Mouse (Mus musculus) layer of hippocampus, postnatal 14 days (tissue): Measurements from ENCODE around the gene Tm9sf2. TPM values are rescaled to one million over a fixed set of nuclear protein-coding genes. Genes with fewer than 3 reads are reported as not detected.
A peak's percentile ranks its signal among the peaks of the same experiment; 100 is the strongest.
"Not testable (repeated sequence)": the region's sequence is repeated elsewhere in the genome, so short reads cannot be mapped to it uniquely, and the experiment has no call there.

Experiments used
- DNase-seq, 2 experiments: peaks; one replicate each; pipeline ENCODE4 v3.0.0; 2021 to 2022; ENCODE audit warnings: low spot score in 2 of 2, mixed read lengths in 1 of 2
- long read RNA-seq, 2 experiments: library from polyadenylated mRNA; stranded (forward); transcript quantifications; one replicate each; pipeline ENCODE4 v2.0.0; 2021
- total RNA-seq, 2 experiments: library from RNA; stranded (reverse); gene quantifications; 2 replicates each; pipeline ENCODE4 v1.2.3; 2021

Tm9sf2 gene
- total RNA-seq, result 10 to 100 TPM; 88.0 to 88.3 TPM
- long read RNA-seq, experiment 1, transcript Tm9sf2-201 (17 exons, 3,107 nt), result major isoform, 130 of 146 reads
- long read RNA-seq, experiment 1, partial matches to known transcripts, result 4 of 146 reads
- long read RNA-seq, experiment 1, other reads (novel, unspliced or antisense), result 12 of 146 reads
- long read RNA-seq, experiment 2, transcript Tm9sf2-201 (17 exons, 3,107 nt), result major isoform, 180 of 206 reads
- long read RNA-seq, experiment 2, partial matches to known transcripts, result 11 of 206 reads
- long read RNA-seq, experiment 2, other reads (novel, unspliced or antisense), result 15 of 206 reads

- DNase-seq, result peak; percentile 92 to 95
These were observed at the start of gene Tm9sf2 for GRCm38 (mm10) chr14:122106822-122107468. Gene Tm9sf2, plus strand, starts transcription at chr14:122107038.

GRCm38 (mm10) chr14:122057941-122058346, 48.9 kb upstream of the Tm9sf2 start:
- no peak for DNase-seq

GRCm38 (mm10) chr14:122060642-122061041, 46.2 kb upstream of the Tm9sf2 start:
- DNase-seq, result peak; percentile 79 to 84

- DNase-seq, result no peak
These were observed 45.5 kb upstream of the Tm9sf2 start for GRCm38 (mm10) chr14:122061376-122061775.

- no peak for DNase-seq
These were observed 44.3 kb upstream of the Tm9sf2 start for GRCm38 (mm10) chr14:122062411-122063090.

- no peak for DNase-seq
These were observed 43.2 kb upstream of the Tm9sf2 start for GRCm38 (mm10) chr14:122063599-122063998.

- peak; percentile 64 to 65 for DNase-seq
These were observed 42.3 kb upstream of the Tm9sf2 start for GRCm38 (mm10) chr14:122064519-122064918.

- no peak for DNase-seq
These were observed 40.6 kb upstream of the Tm9sf2 start for GRCm38 (mm10) chr14:122066243-122066642.

- not testable (repeated sequence) for DNase-seq
These were observed 38.8 kb upstream of the Tm9sf2 start for GRCm38 (mm10) chr14:122068036-122068435.

GRCm38 (mm10) chr14:122068801-122069695, 37.8 kb upstream of the Tm9sf2 start:
- no peak for DNase-seq

GRCm38 (mm10) chr14:122069948-122070347, 36.9 kb upstream of the Tm9sf2 start:
- DNase-seq, result no peak

- no peak for DNase-seq
These were observed 33.4 kb upstream of the Tm9sf2 start for GRCm38 (mm10) chr14:122073422-122073821.

- DNase-seq, result peak in 1 of 2 experiments; percentile 10
These were observed 32.5 kb upstream of the Tm9sf2 start for GRCm38 (mm10) chr14:122074360-122074759.

GRCm38 (mm10) chr14:122075485-122076200, 31.2 kb upstream of the Tm9sf2 start:
- no peak for DNase-seq

GRCm38 (mm10) chr14:122077017-122077416, 29.8 kb upstream of the Tm9sf2 start:
- DNase-seq, result no peak

- peak in 1 of 2 experiments; percentile 25 for DNase-seq
These were observed 27.4 kb upstream of the Tm9sf2 start for GRCm38 (mm10) chr14:122079428-122079827.

GRCm38 (mm10) chr14:122079921-122080320, 26.9 kb upstream of the Tm9sf2 start:
- no peak for DNase-seq

- DNase-seq, result no peak
These were observed 25.5 kb upstream of the Tm9sf2 start for GRCm38 (mm10) chr14:122081308-122081707.

- DNase-seq, result no peak
These were observed 23.3 kb upstream of the Tm9sf2 start for GRCm38 (mm10) chr14:122083499-122083898.

- no peak for DNase-seq
These were observed 18.9 kb upstream of the Tm9sf2 start for GRCm38 (mm10) chr14:122087956-122088355.
